Mouse (Mus musculus): ENCODE measurements around the gene Pth1r. TPM values are rescaled to one million over a fixed set of nuclear protein-coding genes. Genes with fewer than 3 reads are reported as not detected.
"Not testable (repeated sequence)": the region's sequence is repeated elsewhere in the genome, so short reads cannot be mapped to it uniquely, and the experiment has no call there.

Pth1r gene
- polyA plus RNA-seq, 1 experiment from 2014 or later, result 97.8 TPM

GRCm38 (mm10) chr9:110685187-110685586 is 61.8 kb downstream of the Pth1r start:
- Histone ChIP-seq H3K4me2 (no peak overlapping the region; the same call in 1 of the 2 replicates), H3K27ac (ENCODE audit: low read depth) (peak overlapping the region; percentile 93), H3K36me3 (ENCODE audit: insufficient read depth) (no peaks in the 10 kb centered on the region), H3K9ac (0 out of 2 replicates have a peak overlapping the region, but pooled peaks have one; percentile 4), H3K4me3 (ENCODE audit: low read depth, low read length) (no peak overlapping the region), H3K4me1 (ENCODE audit: insufficient read depth) (peaks cover 4% of the 10 kb centered on the region; the same call in 1 of the 2 replicates), H3K27me3 (ENCODE audit: insufficient read depth, low read length) (no peaks in the 10 kb centered on the region), H3K9me3 (ENCODE audit: low read depth, low read length) (no peaks in the 10 kb centered on the region)
- WGBS, result 92% methylated on average over 8 of the region's 8 CpGs
- TF ChIP-seq CTCF (IDR thresholded peaks at IDR 0.05; ENCODE audit: low read depth), result no peak
- DNase-seq (no peak), ATAC-seq (ENCODE audit: insufficient read depth) (no peak)

- peak overlapping the region; percentile 26; the same call in 1 of the 2 replicates for H3K4me2 ChIP-seq
- no peaks in the 10 kb centered on the region for H3K9me3 ChIP-seq (ENCODE audit: low read depth, low read length)
- H3K36me3 ChIP-seq (ENCODE audit: insufficient read depth), result no peaks in the 10 kb centered on the region
- ATAC-seq (ENCODE audit: insufficient read depth), result peak; percentile 77
- peak overlapping the region; percentile 4 for H3K9ac ChIP-seq
- H3K4me1 ChIP-seq (ENCODE audit: insufficient read depth), result peaks cover 4% of the 10 kb centered on the region; the same call in 1 of the 2 replicates
- no peak overlapping the region for H3K4me3 ChIP-seq (ENCODE audit: low read depth, low read length)
- WGBS, result 59% methylated on average over 6 of the region's 6 CpGs
- peak; percentile 90 for DNase-seq
- no peaks in the 10 kb centered on the region for H3K27me3 ChIP-seq (ENCODE audit: insufficient read depth, low read length)
- TF ChIP-seq CTCF (IDR thresholded peaks at IDR 0.05; ENCODE audit: low read depth), result no peak
- H3K27ac ChIP-seq (ENCODE audit: low read depth), result peak overlapping the region; percentile 93
Observed at GRCm38 (mm10) chr9:110684100-110684831, 62.7 kb downstream of the Pth1r start.

- DNase-seq (no peak), ATAC-seq (ENCODE audit: insufficient read depth) (peak; percentile 18; the same call in 1 of the 2 replicates)
- no peak overlapping the region for H3K9ac ChIP-seq
- H3K27me3 ChIP-seq (ENCODE audit: insufficient read depth, low read length), result no peaks in the 10 kb centered on the region
- no peak overlapping the region for H3K4me3 ChIP-seq (ENCODE audit: low read depth, low read length)
- H3K36me3 ChIP-seq (ENCODE audit: insufficient read depth), result no peaks in the 10 kb centered on the region
- H3K4me2 ChIP-seq, result no peak overlapping the region
- WGBS, result 52% methylated on average over 4 of the region's 4 CpGs
- no peaks in the 10 kb centered on the region for H3K9me3 ChIP-seq (ENCODE audit: low read depth, low read length)
- peaks cover 4% of the 10 kb centered on the region; the same call in 1 of the 2 replicates for H3K4me1 ChIP-seq (ENCODE audit: insufficient read depth)
- H3K27ac ChIP-seq (ENCODE audit: low read depth), result peak overlapping the region; percentile 93
- TF ChIP-seq CTCF (IDR thresholded peaks at IDR 0.05; ENCODE audit: low read depth), result no peak
Observed at GRCm38 (mm10) chr9:110683574-110684099, 63.3 kb downstream of the Pth1r start.

- not testable (repeated sequence) for H3K4me3 ChIP-seq (ENCODE audit: low read depth, low read length); DNase-seq; ATAC-seq (ENCODE audit: insufficient read depth); H3K27me3 ChIP-seq (ENCODE audit: insufficient read depth, low read length); H3K4me1 ChIP-seq (ENCODE audit: insufficient read depth); H3K9me3 ChIP-seq (ENCODE audit: low read depth, low read length); H3K36me3 ChIP-seq (ENCODE audit: insufficient read depth); H3K9ac ChIP-seq; H3K4me2 ChIP-seq; H3K27ac ChIP-seq (ENCODE audit: low read depth)
- WGBS, result 72% methylated on average over 3 of the region's 3 CpGs
Observed at GRCm38 (mm10) chr9:110682697-110683096, 64.2 kb downstream of the Pth1r start.

- H3K4me2 ChIP-seq, result no peak overlapping the region
- TF ChIP-seq CTCF (IDR thresholded peaks at IDR 0.05; ENCODE audit: low read depth), result no peak
- WGBS, result 54% methylated on average over 5 of the region's 5 CpGs
- no peak overlapping the region for H3K4me3 ChIP-seq (ENCODE audit: low read depth, low read length)
- no peak overlapping the region for H3K9ac ChIP-seq
- no peaks in the 10 kb centered on the region for H3K27me3 ChIP-seq (ENCODE audit: insufficient read depth, low read length)
- no peak for DNase-seq
- no peaks in the 10 kb centered on the region for H3K9me3 ChIP-seq (ENCODE audit: low read depth, low read length)
- no peaks in the 10 kb centered on the region for H3K36me3 ChIP-seq (ENCODE audit: insufficient read depth)
- no peak for ATAC-seq (ENCODE audit: insufficient read depth)
- peaks cover 4% of the 10 kb centered on the region; the same call in 1 of the 2 replicates for H3K4me1 ChIP-seq (ENCODE audit: insufficient read depth)
- no peak overlapping the region for H3K27ac ChIP-seq (ENCODE audit: low read depth)
Observed at GRCm38 (mm10) chr9:110682255-110682654, 64.7 kb downstream of the Pth1r start.

GRCm38 (mm10) chr9:110681817-110682216 is 65.1 kb downstream of the Pth1r start:
- 78% methylated on average over 9 of the region's 9 CpGs for WGBS
- DNase-seq (no peak), ATAC-seq (ENCODE audit: insufficient read depth) (no peak)
- H3K4me2 ChIP-seq, result no peak overlapping the region
- H3K36me3 ChIP-seq (ENCODE audit: insufficient read depth), result no peaks in the 10 kb centered on the region
- no peak overlapping the region for H3K4me3 ChIP-seq (ENCODE audit: low read depth, low read length)
- H3K27ac ChIP-seq (ENCODE audit: low read depth), result no peak overlapping the region
- TF ChIP-seq CTCF (IDR thresholded peaks at IDR 0.05; ENCODE audit: low read depth), result no peak
- H3K4me1 ChIP-seq (ENCODE audit: insufficient read depth), result peaks cover 4% of the 10 kb centered on the region; the same call in 1 of the 2 replicates
- H3K9me3 ChIP-seq (ENCODE audit: low read depth, low read length), result no peaks in the 10 kb centered on the region
- H3K27me3 ChIP-seq (ENCODE audit: insufficient read depth, low read length), result no peaks in the 10 kb centered on the region
- no peak overlapping the region for H3K9ac ChIP-seq

- Histone ChIP-seq H3K27me3 (ENCODE audit: insufficient read depth, low read length) (no peaks in the 10 kb centered on the region), H3K4me2 (no peak overlapping the region), H3K4me1 (ENCODE audit: insufficient read depth) (peaks cover 4% of the 10 kb centered on the region; the same call in 1 of the 2 replicates), H3K27ac (ENCODE audit: low read depth) (no peak overlapping the region), H3K4me3 (ENCODE audit: low read depth, low read length) (no peak overlapping the region), H3K9me3 (ENCODE audit: low read depth, low read length) (no peaks in the 10 kb centered on the region), H3K36me3 (ENCODE audit: insufficient read depth) (no peaks in the 10 kb centered on the region), H3K9ac (no peak overlapping the region)
- WGBS, result 83% methylated on average over 7 of the region's 7 CpGs
- no peak for ATAC-seq (ENCODE audit: insufficient read depth)
- DNase-seq, result no peak
- TF ChIP-seq CTCF (IDR thresholded peaks at IDR 0.05; ENCODE audit: low read depth), result no peak
Observed at GRCm38 (mm10) chr9:110680736-110681507, 66.0 kb downstream of the Pth1r start.
